Mouse (Mus musculus) testis, adult 2 months (tissue): ENCODE results near the gene Lenep. TPM values are rescaled to one million over a fixed set of nuclear protein-coding genes. Genes with fewer than 3 reads are reported as not detected.

Experiments
- H3K27ac ChIP-seq: fragments of 200-500 bp; 2 replicates; pipeline ENCODE4 v1.5.1; 2012; ENCODE audit warnings: low read depth, low read length; ENCODE audit not compliant: control insufficient read depth, insufficient read depth
- H3K27me3 ChIP-seq: fragments of 200-500 bp; 2 replicates; pipeline ENCODE4 v1.6.1; 2012; ENCODE audit warnings: mild to moderate bottlenecking, low read length, moderate library complexity; ENCODE audit not compliant: control insufficient read depth, insufficient read depth
- H3K36me3 ChIP-seq: fragments of 200-500 bp; 2 replicates; pipeline ENCODE4 v1.6.1; 2012; ENCODE audit warnings: mild to moderate bottlenecking, low read length; ENCODE audit not compliant: control insufficient read depth, insufficient read depth
- H3K4me1 ChIP-seq: fragments of 200-500 bp; 2 replicates; pipeline ENCODE4 v1.6.1; 2012; ENCODE audit warnings: low read length; ENCODE audit not compliant: control insufficient read depth, insufficient read depth
- H3K4me3 ChIP-seq: fragments of 200-500 bp; 2 replicates; pipeline ENCODE4 v1.5.1; 2012; ENCODE audit warnings: low read depth, mild to moderate bottlenecking, low read length, moderate library complexity, mixed read lengths; ENCODE audit not compliant: control insufficient read depth
- CTCF ChIP-seq: fragments of 200-500 bp; IDR thresholded peaks from 2 replicates; pipeline ENCODE4 v1.5.1; 2012; ENCODE audit warnings: low read depth, mild to moderate bottlenecking, inconsistent platforms, low read length, moderate library complexity; ENCODE audit not compliant: control insufficient read depth, insufficient read depth, insufficient replicate concordance
- POLR2A ChIP-seq: fragments of 200-500 bp; IDR thresholded peaks from 2 replicates; pipeline ENCODE4 v1.6.1; 2012; ENCODE audit warnings: low read depth, mild to moderate bottlenecking, inconsistent platforms, low read length, moderate library complexity; ENCODE audit not compliant: control insufficient read depth
- polyA plus RNA-seq: library from polyadenylated mRNA; depleted of rRNA; stranded (reverse); fragments of >200 nt; gene quantifications from 2 replicates; pipeline ENCODE4 v1.2.3, GENCODE M21; 2012

Lenep gene
- polyA plus RNA-seq, 1 experiment: not detected

DNA sequence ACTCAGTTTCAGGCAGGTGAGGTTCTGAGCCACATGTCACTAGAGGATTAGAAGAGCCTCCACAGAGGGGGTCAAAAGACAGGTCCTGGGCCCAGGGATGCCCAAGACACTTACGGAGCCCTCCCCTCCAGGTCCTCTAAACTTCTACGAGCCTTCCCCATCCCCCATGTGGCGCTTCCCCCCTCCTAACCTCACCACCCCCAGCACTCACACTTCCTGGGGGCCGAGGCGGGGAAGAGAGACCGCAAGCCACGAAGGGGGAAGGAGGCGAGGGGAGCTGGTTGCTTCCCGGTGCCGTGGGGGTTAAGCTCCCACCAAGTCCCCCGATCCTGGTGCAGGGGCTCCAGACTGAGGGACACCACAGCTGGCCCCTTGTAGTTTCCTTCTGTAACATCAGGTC is 17.1 kb downstream of the Lenep start:
- no peak overlapping the region for H3K4me3 ChIP-seq

DNA sequence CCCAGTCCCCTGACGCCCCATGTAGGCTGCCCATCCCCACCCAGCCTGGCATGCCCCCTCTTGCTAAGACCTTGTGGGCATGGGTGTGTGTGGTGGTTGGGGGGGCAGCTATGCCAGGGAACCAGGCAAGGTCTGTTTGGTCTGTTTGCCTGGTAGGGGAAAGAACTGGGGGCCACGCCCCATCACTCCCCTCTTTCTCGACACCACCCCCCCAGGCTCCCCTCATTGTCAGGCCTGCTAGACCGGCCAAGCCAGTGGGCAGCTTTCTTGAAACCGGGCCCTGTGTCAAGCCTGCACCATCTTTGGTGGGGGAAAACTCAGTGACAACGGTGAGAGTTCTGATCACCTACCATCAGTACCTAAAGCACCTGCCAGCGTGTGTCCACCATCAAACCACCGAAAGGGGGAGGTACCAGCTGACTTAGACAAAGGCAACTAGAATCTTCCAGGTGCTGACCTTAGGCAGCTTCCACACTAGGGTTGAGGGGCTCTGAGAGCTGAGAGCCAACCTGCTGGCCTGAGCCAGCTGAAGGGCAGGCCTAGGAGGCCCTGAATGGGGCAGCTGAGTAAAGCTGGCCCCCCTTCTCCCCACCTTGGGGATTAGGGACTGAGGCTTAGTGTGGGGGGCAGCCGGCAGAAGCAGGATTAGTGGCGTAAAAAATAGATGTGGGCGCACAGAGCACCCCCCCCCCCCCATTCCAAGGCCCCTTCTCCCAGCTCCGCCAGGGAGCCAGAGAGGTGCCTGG is 18.1 kb downstream of the Lenep start:
- no peaks in the 10 kb centered on the region for H3K27me3 ChIP-seq
- no peaks in the 10 kb centered on the region; the same call in 1 of the 2 replicates for H3K4me1 ChIP-seq
- no peaks in the 10 kb centered on the region for H3K36me3 ChIP-seq
- TF ChIP-seq CTCF (no peak), POLR2A (no peak)
- no peak overlapping the region for H3K4me3 ChIP-seq
- H3K27ac ChIP-seq: no peak overlapping the region

More for the DNA sequence above, 17.1 kb downstream of the Lenep start:
- H3K36me3 ChIP-seq: no peaks in the 10 kb centered on the region
- no peaks in the 10 kb centered on the region for H3K27me3 ChIP-seq
- no peak for TF ChIP-seq CTCF
- TF ChIP-seq POLR2A: no peak
- H3K4me1 ChIP-seq: peaks cover 3% of the 10 kb centered on the region; the same call in 1 of the 2 replicates
- no peak overlapping the region for H3K27ac ChIP-seq

DNA sequence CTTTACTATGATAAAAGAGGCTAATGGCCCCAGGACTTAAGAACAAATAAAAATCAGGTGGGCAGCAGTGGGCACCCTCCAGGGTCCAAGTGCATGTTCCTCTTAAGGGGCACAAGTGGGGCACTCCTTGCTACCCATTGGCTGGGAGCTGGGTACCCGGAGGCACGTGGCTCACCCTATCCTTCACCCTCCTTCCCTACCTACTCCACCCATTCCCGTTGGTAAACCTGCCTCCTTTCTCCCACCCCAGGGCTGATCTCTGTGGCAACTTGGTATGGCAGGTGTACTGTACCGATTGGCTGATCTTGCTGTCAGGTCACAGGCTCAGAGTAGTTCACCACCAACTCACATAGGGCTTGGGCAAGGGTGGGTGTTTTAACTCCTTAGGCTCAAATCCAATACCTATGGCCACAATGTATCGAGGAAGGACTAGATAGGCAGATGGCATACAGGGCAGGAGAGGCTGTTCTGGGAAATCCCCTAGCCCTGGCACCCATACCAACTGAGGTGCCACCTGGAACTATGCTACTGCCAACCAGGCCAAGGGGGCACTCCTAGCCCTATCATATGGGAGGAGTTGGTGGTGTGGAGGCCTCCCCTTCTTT is 18.8 kb downstream of the Lenep start:
- H3K4me3 ChIP-seq: no peak overlapping the region
- TF ChIP-seq POLR2A (no peak), CTCF (no peak)
- H3K4me1 ChIP-seq: no peaks in the 10 kb centered on the region; the same call in 1 of the 2 replicates
- no peak overlapping the region for H3K27ac ChIP-seq
- H3K27me3 ChIP-seq: no peaks in the 10 kb centered on the region
- H3K36me3 ChIP-seq: no peaks in the 10 kb centered on the region

DNA sequence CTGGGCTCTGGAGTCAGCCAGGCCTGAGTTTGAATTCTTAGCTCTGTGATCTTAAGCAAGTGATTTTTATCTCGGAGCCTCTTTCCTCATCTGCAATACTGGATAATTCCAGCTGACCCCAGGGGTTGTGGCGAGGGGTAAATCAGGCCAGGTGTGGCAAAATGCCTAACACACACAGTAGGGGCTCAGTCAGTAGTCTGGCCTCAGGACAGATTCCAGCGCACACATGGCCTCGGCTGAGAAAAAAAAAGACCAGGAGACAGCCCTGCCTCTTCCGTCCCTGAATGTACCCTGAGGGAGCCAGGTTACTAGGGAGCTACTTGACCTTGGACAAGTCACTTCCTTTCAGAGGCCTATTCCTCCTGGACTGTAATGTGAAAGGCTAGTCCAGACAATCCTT is 19.6 kb downstream of the Lenep start:
- Histone ChIP-seq H3K4me1 (peaks cover 3% of the 10 kb centered on the region), H3K36me3 (no peaks in the 10 kb centered on the region), H3K27me3 (no peaks in the 10 kb centered on the region), H3K27ac (no peak overlapping the region), H3K4me3 (no peak overlapping the region)
- no peak for TF ChIP-seq CTCF
- TF ChIP-seq POLR2A: no peak

DNA sequence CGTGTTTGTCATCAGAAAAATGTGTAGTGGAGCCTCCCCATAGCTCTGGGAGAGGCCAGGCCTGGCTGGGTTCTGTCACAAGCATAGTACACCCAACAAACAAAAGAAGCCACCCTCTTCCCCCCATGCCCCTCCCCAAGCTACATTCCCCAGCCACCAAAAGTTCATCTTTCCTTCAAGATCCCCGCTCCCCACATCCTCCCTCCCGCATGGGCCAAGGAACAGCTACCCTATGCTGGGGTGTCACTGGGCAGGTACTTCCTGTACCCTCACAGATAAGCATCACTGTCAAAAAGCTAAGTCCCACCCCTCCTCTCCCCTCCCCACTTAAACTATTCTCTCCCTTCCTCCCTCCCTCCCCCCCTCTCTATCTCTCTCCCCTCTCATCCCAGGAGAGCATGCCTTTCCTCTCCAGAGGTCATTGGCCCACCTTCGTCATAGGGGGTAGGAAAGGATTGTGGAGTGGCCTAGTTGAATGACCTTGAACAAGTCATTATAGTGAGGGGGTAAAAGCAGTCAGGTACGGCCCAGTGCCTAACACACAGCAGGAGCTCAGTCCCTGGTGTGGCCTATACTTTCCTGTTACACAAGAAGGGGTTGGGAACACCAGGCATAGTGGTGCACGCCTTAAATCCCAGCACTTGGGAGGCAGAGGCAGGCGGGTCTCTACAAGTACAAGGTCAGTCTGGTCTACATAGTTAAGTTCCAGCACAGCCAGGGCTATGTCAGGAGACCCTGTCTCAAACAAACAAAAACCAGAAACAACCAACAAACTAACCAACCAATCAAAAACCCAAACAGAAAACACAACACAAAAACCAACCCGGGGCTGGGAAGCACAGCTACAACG is 20.3 kb downstream of the Lenep start:
- Histone ChIP-seq H3K4me3 (no peak overlapping the region), H3K27me3 (no peaks in the 10 kb centered on the region), H3K36me3 (no peaks in the 10 kb centered on the region), H3K4me1 (peaks cover 7% of the 10 kb centered on the region), H3K27ac (no peak overlapping the region)
- TF ChIP-seq CTCF (no peak), POLR2A (no peak)

DNA sequence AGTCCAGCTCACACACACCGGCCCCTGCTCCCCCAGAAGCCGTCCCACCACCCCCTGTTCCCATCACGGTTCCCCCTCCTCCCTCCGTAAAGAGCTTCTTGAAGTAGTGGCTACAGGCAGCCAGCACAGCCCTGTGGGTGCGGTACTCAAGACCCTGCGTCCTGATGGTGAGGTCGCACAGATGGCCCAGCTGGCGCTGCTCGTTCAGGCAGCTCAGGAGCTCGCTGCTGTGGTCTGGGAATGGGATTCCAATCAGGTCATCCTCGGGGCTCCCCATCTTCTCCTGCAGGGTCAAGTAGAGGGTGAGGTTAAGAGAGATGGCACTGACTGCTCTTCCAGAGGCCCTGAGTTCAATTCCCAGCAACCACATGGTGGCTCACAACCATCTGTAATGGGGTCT is 21.4 kb downstream of the Lenep start:
- Histone ChIP-seq H3K27me3 (no peaks in the 10 kb centered on the region), H3K36me3 (no peaks in the 10 kb centered on the region), H3K4me3 (no peak overlapping the region), H3K27ac (no peak overlapping the region), H3K4me1 (peaks cover 7% of the 10 kb centered on the region)
- TF ChIP-seq CTCF (no peak), POLR2A (no peak)

DNA sequence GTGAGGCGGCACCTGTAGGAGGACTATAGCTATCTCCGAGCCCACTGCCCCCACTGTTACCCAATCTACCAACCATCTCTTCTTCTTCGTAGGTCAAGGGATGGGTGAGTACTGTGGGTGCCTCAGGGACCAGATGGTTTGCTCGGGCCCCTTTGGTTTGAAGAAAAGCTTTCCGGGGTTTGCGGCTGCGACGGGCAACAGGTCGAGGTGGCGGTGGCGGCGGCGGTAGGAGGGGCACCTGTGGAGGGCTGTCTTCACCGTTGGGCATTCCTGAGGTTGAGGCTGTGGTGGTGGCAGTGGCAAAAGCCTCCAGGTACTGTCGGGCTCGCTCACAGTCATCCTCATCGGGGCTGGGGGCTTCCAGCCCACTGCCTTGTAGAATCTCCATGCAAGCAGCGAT is 21.9 kb downstream of the Lenep start:
- TF ChIP-seq CTCF: no peak
- no peak for TF ChIP-seq POLR2A
- Histone ChIP-seq H3K36me3 (no peaks in the 10 kb centered on the region), H3K4me3 (no peak overlapping the region), H3K27me3 (no peaks in the 10 kb centered on the region), H3K27ac (no peak overlapping the region), H3K4me1 (peaks cover 7% of the 10 kb centered on the region)

DNA sequence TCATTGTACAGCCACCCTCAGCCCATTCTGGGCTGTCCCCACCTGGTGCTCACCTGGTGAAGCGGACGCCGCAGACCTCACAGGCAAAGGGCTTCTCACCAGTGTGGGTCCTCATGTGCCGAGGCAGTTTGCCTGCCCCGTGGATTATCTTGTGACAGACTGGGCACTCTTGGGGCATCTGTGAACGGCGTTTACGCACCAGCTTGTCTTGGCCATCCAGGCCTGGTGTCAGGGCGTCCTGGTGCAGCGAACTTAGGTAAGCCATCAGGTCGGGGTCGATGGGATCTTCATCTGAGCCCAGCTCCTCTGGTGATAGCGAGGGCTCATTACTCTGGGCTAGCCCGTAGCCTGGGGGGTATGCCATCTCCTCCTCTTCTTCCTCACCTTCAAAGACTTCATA is 22.3 kb downstream of the Lenep start:
- Histone ChIP-seq H3K4me1 (peaks cover 7% of the 10 kb centered on the region), H3K4me3 (no peak overlapping the region), H3K36me3 (no peaks in the 10 kb centered on the region), H3K27me3 (no peaks in the 10 kb centered on the region), H3K27ac (no peak overlapping the region)
- TF ChIP-seq POLR2A: no peak
- TF ChIP-seq CTCF: no peak
